Mouse (Mus musculus): ENCODE measurements at regions not wholly inside any gene's neighbourhood (a gene's known extent, or its start where the extent isn't known, plus 50 kb on each side); places are given as distances from the start of the nearest gene placed in this dataset.

GRCm38 (mm10) chr7:110713661-110714060, 54.3 kb upstream of the Ampd3 start:
- Histone ChIP-seq H3K27me3 (ENCODE audit: control insufficient read depth, insufficient read depth, low read depth, low read length) (no peaks in the 10 kb centered on the region), H3K4me2 (ENCODE audit: low read depth, low read length) (no peak overlapping the region), H3K9ac (ENCODE audit: low read length) (no peak overlapping the region), H3K4me1 (replicated peaks; ENCODE audit: control insufficient read depth, insufficient read depth, low read length) (0 out of 2 replicates have a peak, but pooled peaks cover 4% of the 10 kb centered on the region), H3K36me3 (ENCODE audit: control insufficient read depth, insufficient read depth, low read length) (no peaks in the 10 kb centered on the region), H3K4me3 (ENCODE audit: low read length) (no peak overlapping the region), H3K27ac (ENCODE audit: low read length) (peak overlapping the region; percentile 63), H3K9me3 (ENCODE audit: control insufficient read depth, low read length) (no peaks in the 10 kb centered on the region; the same call in 1 of the 2 replicates)
- 31% methylated on average over 3 of the region's 3 CpGs for WGBS
- peak; percentile 86 for ATAC-seq (ENCODE audit: low read depth)

GRCm38 (mm10) chr7:110715110-110715509, 52.9 kb upstream of the Ampd3 start:
- WGBS, result 86% methylated on average over 3 of the region's 3 CpGs
- H3K9me3 ChIP-seq (ENCODE audit: control insufficient read depth, low read length), result no peaks in the 10 kb centered on the region; the same call in 1 of the 2 replicates
- H3K36me3 ChIP-seq (ENCODE audit: control insufficient read depth, insufficient read depth, low read length), result no peaks in the 10 kb centered on the region
- H3K4me2 ChIP-seq (ENCODE audit: low read depth, low read length), result no peak overlapping the region
- no peak overlapping the region for H3K27ac ChIP-seq (ENCODE audit: low read length)
- no peak for ATAC-seq (ENCODE audit: low read depth)
- H3K9ac ChIP-seq (ENCODE audit: low read length), result no peak overlapping the region
- no peaks in the 10 kb centered on the region for H3K27me3 ChIP-seq (ENCODE audit: control insufficient read depth, insufficient read depth, low read depth, low read length)
- 0 out of 2 replicates have a peak, but pooled peaks cover 4% of the 10 kb centered on the region for H3K4me1 ChIP-seq (replicated peaks; ENCODE audit: control insufficient read depth, insufficient read depth, low read length)
- no peak overlapping the region for H3K4me3 ChIP-seq (ENCODE audit: low read length)

GRCm38 (mm10) chr7:110715545-110715944, 52.5 kb upstream of the Ampd3 start:
- H3K36me3 ChIP-seq (ENCODE audit: control insufficient read depth, insufficient read depth, low read length), result no peaks in the 10 kb centered on the region
- no peaks in the 10 kb centered on the region for H3K4me1 ChIP-seq (replicated peaks; ENCODE audit: control insufficient read depth, insufficient read depth, low read length)
- WGBS, result 69% methylated on average over 6 of the region's 6 CpGs
- H3K27me3 ChIP-seq (ENCODE audit: control insufficient read depth, insufficient read depth, low read depth, low read length), result no peaks in the 10 kb centered on the region
- H3K9ac ChIP-seq (ENCODE audit: low read length), result no peak overlapping the region
- no peak for ATAC-seq (ENCODE audit: low read depth)
- no peak overlapping the region for H3K27ac ChIP-seq (ENCODE audit: low read length)
- no peak overlapping the region for H3K4me3 ChIP-seq (ENCODE audit: low read length)
- H3K4me2 ChIP-seq (ENCODE audit: low read depth, low read length), result no peak overlapping the region
- H3K9me3 ChIP-seq (ENCODE audit: control insufficient read depth, low read length), result no peaks in the 10 kb centered on the region; the same call in 1 of the 2 replicates

- Histone ChIP-seq H3K4me3 (ENCODE audit: low read length) (no peak overlapping the region), H3K4me2 (ENCODE audit: low read depth, low read length) (no peak overlapping the region), H3K27me3 (ENCODE audit: control insufficient read depth, insufficient read depth, low read depth, low read length) (no peaks in the 10 kb centered on the region), H3K36me3 (ENCODE audit: control insufficient read depth, insufficient read depth, low read length) (no peaks in the 10 kb centered on the region), H3K27ac (ENCODE audit: low read length) (no peak overlapping the region), H3K4me1 (replicated peaks; ENCODE audit: control insufficient read depth, insufficient read depth, low read length) (no peaks in the 10 kb centered on the region), H3K9me3 (ENCODE audit: control insufficient read depth, low read length) (no peaks in the 10 kb centered on the region), H3K9ac (ENCODE audit: low read length) (no peak overlapping the region)
- WGBS, result 65% methylated on average over 6 of the region's 6 CpGs
- ATAC-seq (ENCODE audit: low read depth), result no peak
Measured at GRCm38 (mm10) chr7:110717104-110717503, 50.9 kb upstream of the Ampd3 start.

Measured in lung, embryonic 16.5 days (tissue).